Mouse (Mus musculus): ENCODE measurements around the gene Gm42791. TPM values are rescaled to one million over a fixed set of nuclear protein-coding genes. Genes with fewer than 3 reads are reported as not detected.
A peak's percentile ranks its signal among the peaks of the same experiment; 100 is the strongest.

The Gm42791 gene
- total and polyA plus RNA-seq, 2 experiments: not detected

DNA sequence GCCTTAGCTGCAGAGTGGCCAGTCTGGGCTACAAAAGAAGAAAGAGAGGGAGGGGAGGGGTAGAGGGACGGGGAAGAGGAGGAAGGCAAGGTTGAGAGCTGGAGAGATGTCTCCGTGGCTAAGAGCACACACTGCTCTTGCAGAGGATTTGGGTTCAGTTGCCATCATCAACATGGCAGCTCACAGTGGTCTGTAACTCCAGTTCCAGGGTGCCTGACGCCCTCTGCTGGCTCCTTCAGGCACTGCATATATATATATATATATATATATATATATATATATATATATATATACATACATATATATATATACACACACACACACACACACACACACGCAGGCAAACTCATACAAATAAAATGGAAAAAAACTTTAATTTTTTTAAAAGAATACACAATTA, 47.5 kb downstream of the Gm42791 start:
- Histone ChIP-seq H3K4me1 (ENCODE audit: control insufficient read depth, insufficient read depth, low read length) (no peaks in the 10 kb centered on the region), H3K4me3 (ENCODE audit: insufficient read depth, low read depth, low read length) (no peak overlapping the region), H3K9ac (ENCODE audit: low read depth, low read length) (no peak overlapping the region), H3K27ac (replicated peaks; ENCODE audit: insufficient read depth, low read depth, low read length) (no peak overlapping the region), H3K27me3 (ENCODE audit: control insufficient read depth, insufficient read depth, low read length) (no peaks in the 10 kb centered on the region), H3K36me3 (ENCODE audit: control insufficient read depth, insufficient read depth, low read length) (no peaks in the 10 kb centered on the region), H3K79me2 (ENCODE audit: control insufficient read depth, insufficient read depth, low read length) (no peaks in the 10 kb centered on the region)
- no peak for DNase-seq (ENCODE audit: extremely low read depth, low read depth, low spot score)
- no peak for TF ChIP-seq POLR2A (IDR thresholded peaks at IDR 0.05; ENCODE audit: extremely low read depth, insufficient read depth, low read length)
- TF ChIP-seq CTCF (IDR thresholded peaks at IDR 0.05; ENCODE audit: low read depth, low read length): peak; percentile 31; the same call in 1 of the 2 replicates
- 81% methylated on average over 4 of the region's 4 CpGs for WGBS

DNA sequence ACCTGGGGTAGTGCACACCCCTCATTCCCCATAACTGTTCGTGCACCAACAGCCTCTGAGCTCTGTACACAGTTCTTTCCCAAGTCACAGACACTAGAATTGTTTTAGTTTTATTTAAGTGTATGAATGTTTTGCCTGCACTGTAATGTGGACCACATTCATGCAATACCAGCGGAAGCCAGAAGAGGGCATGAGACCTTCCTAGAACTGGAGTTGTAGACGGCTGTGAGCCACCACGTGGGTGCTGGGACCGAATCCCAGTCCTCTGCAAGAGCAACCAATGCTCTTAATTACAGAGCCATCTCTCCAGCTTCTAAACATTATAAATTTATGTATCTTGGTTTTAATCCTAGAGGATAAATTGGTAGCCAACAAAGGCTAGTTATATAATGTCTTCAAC, 48.2 kb downstream of the Gm42791 start:
- H3K4me3 ChIP-seq (ENCODE audit: insufficient read depth, low read depth, low read length): no peak overlapping the region
- 83% methylated on average over 5 of the region's 5 CpGs for WGBS
- TF ChIP-seq POLR2A (IDR thresholded peaks at IDR 0.05; ENCODE audit: extremely low read depth, insufficient read depth, low read length) (no peak), CTCF (IDR thresholded peaks at IDR 0.05; ENCODE audit: low read depth, low read length) (peak; percentile 68)
- no peaks in the 10 kb centered on the region for H3K36me3 ChIP-seq (ENCODE audit: control insufficient read depth, insufficient read depth, low read length)
- no peak overlapping the region for H3K27ac ChIP-seq (replicated peaks; ENCODE audit: insufficient read depth, low read depth, low read length)
- DNase-seq (ENCODE audit: extremely low read depth, low read depth, low spot score): no peak
- no peaks in the 10 kb centered on the region for H3K4me1 ChIP-seq (ENCODE audit: control insufficient read depth, insufficient read depth, low read length)
- no peak overlapping the region for H3K9ac ChIP-seq (ENCODE audit: low read depth, low read length)
- H3K79me2 ChIP-seq (ENCODE audit: control insufficient read depth, insufficient read depth, low read length): no peaks in the 10 kb centered on the region
- no peaks in the 10 kb centered on the region for H3K27me3 ChIP-seq (ENCODE audit: control insufficient read depth, insufficient read depth, low read length)

DNA sequence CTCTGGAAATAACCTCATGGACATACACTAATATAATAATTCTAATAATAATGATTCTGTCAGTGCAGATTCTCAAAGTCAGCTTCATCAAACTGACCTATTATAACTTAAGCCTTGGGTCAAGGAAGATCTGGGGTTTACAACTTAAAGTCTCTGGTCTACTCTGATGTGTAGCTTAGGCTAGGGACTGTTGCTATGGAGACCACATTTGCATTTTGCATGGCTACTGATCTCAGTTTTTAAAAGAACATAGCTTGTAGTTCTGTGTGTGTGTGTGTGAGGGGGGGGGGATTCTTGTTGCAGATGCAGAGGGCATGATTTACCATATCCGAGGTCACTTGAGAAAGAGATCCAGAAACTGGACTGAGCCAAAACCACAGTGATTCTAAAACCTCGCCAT, 49.2 kb downstream of the Gm42791 start:
- no peak for DNase-seq (ENCODE audit: extremely low read depth, low read depth, low spot score)
- H3K36me3 ChIP-seq (ENCODE audit: control insufficient read depth, insufficient read depth, low read length): no peaks in the 10 kb centered on the region
- H3K79me2 ChIP-seq (ENCODE audit: control insufficient read depth, insufficient read depth, low read length): no peaks in the 10 kb centered on the region
- 84% methylated on average over 2 of the region's 2 CpGs for WGBS
- H3K9ac ChIP-seq (ENCODE audit: low read depth, low read length): no peak overlapping the region
- no peaks in the 10 kb centered on the region for H3K4me1 ChIP-seq (ENCODE audit: control insufficient read depth, insufficient read depth, low read length)
- H3K27me3 ChIP-seq (ENCODE audit: control insufficient read depth, insufficient read depth, low read length): no peaks in the 10 kb centered on the region
- H3K4me3 ChIP-seq (ENCODE audit: insufficient read depth, low read depth, low read length): no peak overlapping the region
- no peak overlapping the region for H3K27ac ChIP-seq (replicated peaks; ENCODE audit: insufficient read depth, low read depth, low read length)
- no peak for TF ChIP-seq CTCF (IDR thresholded peaks at IDR 0.05; ENCODE audit: low read depth, low read length)
- no peak for TF ChIP-seq POLR2A (IDR thresholded peaks at IDR 0.05; ENCODE audit: extremely low read depth, insufficient read depth, low read length)

DNA sequence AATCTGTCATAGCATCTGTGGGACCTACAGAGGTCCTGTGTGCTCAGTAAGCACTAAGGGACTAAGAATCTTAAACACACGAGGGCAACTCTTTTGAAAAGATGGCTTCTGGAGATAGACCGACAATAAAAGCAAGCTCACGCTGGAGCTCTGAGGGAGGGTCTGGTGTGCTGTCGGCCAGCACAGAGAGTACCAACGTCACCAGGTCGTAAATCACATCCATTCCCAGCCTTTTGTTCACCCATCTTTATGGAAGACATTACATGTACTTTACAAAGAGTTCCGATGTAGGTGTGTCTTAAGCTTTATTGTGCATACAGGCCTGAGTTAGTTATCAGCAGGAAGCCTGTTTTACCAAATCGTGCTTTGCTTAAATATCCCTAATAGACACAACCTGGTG, 50.9 kb downstream of the Gm42791 start:
- H3K4me3 ChIP-seq (ENCODE audit: insufficient read depth, low read depth, low read length): no peak overlapping the region
- H3K27me3 ChIP-seq (ENCODE audit: control insufficient read depth, insufficient read depth, low read length): no peaks in the 10 kb centered on the region
- no peak overlapping the region for H3K9ac ChIP-seq (ENCODE audit: low read depth, low read length)
- DNase-seq (ENCODE audit: extremely low read depth, low read depth, low spot score): no peak
- H3K79me2 ChIP-seq (ENCODE audit: control insufficient read depth, insufficient read depth, low read length): no peaks in the 10 kb centered on the region
- TF ChIP-seq POLR2A (IDR thresholded peaks at IDR 0.05; ENCODE audit: extremely low read depth, insufficient read depth, low read length): no peak
- no peak for TF ChIP-seq CTCF (IDR thresholded peaks at IDR 0.05; ENCODE audit: low read depth, low read length)
- no peaks in the 10 kb centered on the region for H3K4me1 ChIP-seq (ENCODE audit: control insufficient read depth, insufficient read depth, low read length)
- 74% methylated on average over 8 of the region's 8 CpGs for WGBS
- no peaks in the 10 kb centered on the region for H3K36me3 ChIP-seq (ENCODE audit: control insufficient read depth, insufficient read depth, low read length)
- H3K27ac ChIP-seq (replicated peaks; ENCODE audit: insufficient read depth, low read depth, low read length): no peak overlapping the region

DNA sequence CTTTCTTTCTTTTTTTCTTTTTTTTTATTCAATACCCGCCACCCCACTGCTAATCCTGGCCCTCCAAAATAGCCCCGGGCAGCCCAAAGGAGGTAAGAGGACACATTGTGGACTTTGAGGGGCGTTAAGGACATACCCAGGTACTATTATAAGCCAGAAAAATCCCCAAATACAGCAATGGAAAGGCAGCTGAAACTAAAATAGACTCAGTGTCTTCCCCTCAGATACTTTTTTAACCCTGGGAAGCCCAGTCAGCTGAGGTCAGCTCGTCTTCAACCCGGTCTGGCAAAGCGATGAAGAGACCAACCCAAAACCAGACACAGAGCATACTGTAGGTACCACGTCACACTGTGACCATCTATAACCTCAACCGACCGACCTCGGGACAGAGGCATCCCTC, 51.5 kb downstream of the Gm42791 start:
- no peaks in the 10 kb centered on the region for H3K4me1 ChIP-seq (ENCODE audit: control insufficient read depth, insufficient read depth, low read length)
- WGBS: 91% methylated on average over 10 of the region's 10 CpGs
- no peaks in the 10 kb centered on the region for H3K36me3 ChIP-seq (ENCODE audit: control insufficient read depth, insufficient read depth, low read length)
- DNase-seq (ENCODE audit: extremely low read depth, low read depth, low spot score): no peak
- TF ChIP-seq CTCF (IDR thresholded peaks at IDR 0.05; ENCODE audit: low read depth, low read length) (no peak), POLR2A (IDR thresholded peaks at IDR 0.05; ENCODE audit: extremely low read depth, insufficient read depth, low read length) (no peak)
- no peak overlapping the region for H3K9ac ChIP-seq (ENCODE audit: low read depth, low read length)
- no peak overlapping the region for H3K27ac ChIP-seq (replicated peaks; ENCODE audit: insufficient read depth, low read depth, low read length)
- H3K79me2 ChIP-seq (ENCODE audit: control insufficient read depth, insufficient read depth, low read length): no peaks in the 10 kb centered on the region
- H3K4me3 ChIP-seq (ENCODE audit: insufficient read depth, low read depth, low read length): no peak overlapping the region
- no peaks in the 10 kb centered on the region for H3K27me3 ChIP-seq (ENCODE audit: control insufficient read depth, insufficient read depth, low read length)

DNA sequence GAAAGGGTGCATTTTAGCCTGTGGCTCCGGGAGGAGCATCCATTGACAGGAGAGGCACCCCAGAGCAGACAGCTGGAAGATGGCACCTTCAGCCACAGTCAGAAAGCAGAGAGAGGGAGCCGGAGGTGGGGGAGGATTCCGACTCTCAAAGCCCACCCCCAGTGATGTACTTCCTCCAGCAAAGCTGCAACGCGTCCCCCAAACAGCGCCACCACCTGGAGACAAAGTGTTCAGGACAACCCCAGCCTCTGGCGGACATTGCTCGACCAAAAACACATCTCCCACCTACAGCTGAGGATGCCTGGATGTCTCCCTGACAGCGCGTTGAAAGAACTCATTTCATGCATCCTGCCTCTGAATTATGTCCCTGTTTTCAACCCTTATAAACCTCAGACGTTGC, 52.0 kb downstream of the Gm42791 start:
- no peaks in the 10 kb centered on the region for H3K4me1 ChIP-seq (ENCODE audit: control insufficient read depth, insufficient read depth, low read length)
- H3K27ac ChIP-seq (replicated peaks; ENCODE audit: insufficient read depth, low read depth, low read length): no peak overlapping the region
- H3K27me3 ChIP-seq (ENCODE audit: control insufficient read depth, insufficient read depth, low read length): no peaks in the 10 kb centered on the region
- H3K36me3 ChIP-seq (ENCODE audit: control insufficient read depth, insufficient read depth, low read length): no peaks in the 10 kb centered on the region
- no peak overlapping the region for H3K9ac ChIP-seq (ENCODE audit: low read depth, low read length)
- WGBS: 83% methylated on average over 11 of the region's 11 CpGs
- no peak overlapping the region for H3K4me3 ChIP-seq (ENCODE audit: insufficient read depth, low read depth, low read length)
- DNase-seq (ENCODE audit: extremely low read depth, low read depth, low spot score): no peak
- no peaks in the 10 kb centered on the region for H3K79me2 ChIP-seq (ENCODE audit: control insufficient read depth, insufficient read depth, low read length)
- TF ChIP-seq POLR2A (IDR thresholded peaks at IDR 0.05; ENCODE audit: extremely low read depth, insufficient read depth, low read length): no peak
- TF ChIP-seq CTCF (IDR thresholded peaks at IDR 0.05; ENCODE audit: low read depth, low read length): no peak

All from liver, adult 2 months (tissue).